Mouse (Mus musculus): ENCODE results near the gene Hmox1.

DNA sequence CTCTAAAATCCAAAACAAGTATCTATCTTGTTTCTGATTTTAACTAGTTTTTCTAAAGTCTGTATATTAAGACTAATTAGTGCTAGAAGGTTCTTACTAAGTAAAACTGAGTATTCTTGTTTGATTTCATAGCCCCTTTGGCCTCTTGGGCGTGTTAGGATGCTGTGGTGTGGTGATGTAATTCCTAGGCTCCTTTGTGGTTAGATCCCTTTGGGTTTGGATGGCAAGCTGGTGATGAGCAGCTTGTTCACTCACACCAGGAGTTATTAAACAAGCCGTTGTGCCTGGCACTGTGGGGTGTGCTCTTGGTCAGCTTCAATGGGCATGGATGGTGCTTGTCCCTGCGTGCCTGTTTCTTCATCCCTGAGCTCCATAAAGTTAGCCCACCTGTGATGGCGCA, 40.1 kb upstream of the Hmox1 start:
- TF ChIP-seq CTCF (IDR thresholded peaks at IDR 0.05; ENCODE audit: borderline replicate concordance, insufficient read depth, low read length) (no peak), POLR2A (IDR thresholded peaks at IDR 0.05; ENCODE audit: low read depth, low read length) (no peak)
